Mouse (Mus musculus) Muller cell, postnatal 12 days (primary cell): ENCODE results near the gene Ppp1r14a.

Source experiments
- DNase-seq: peaks from one replicate; pipeline ENCODE4 v3.0.0-alpha.2; 2015; ENCODE audit errors: inconsistent ontology term

Ppp1r14a gene

GRCm38 (mm10) chr7:29279261-29279660, 9.8 kb upstream of the Ppp1r14a start:
- no peak for DNase-seq

- no peak for DNase-seq
Observed at GRCm38 (mm10) chr7:29279924-29280323, 9.2 kb upstream of the Ppp1r14a start.

GRCm38 (mm10) chr7:29280801-29281200, 8.3 kb upstream of the Ppp1r14a start:
- no peak for DNase-seq

- peak; percentile 77 for DNase-seq
Observed at GRCm38 (mm10) chr7:29281201-29282073, 7.7 kb upstream of the Ppp1r14a start, which contains the start of gene Spint2. Spint2 (minus strand) TSS chr7:29281912.

- DNase-seq = peak; percentile 71
Observed at GRCm38 (mm10) chr7:29282074-29282554, 7.0 kb upstream of the Ppp1r14a start.

GRCm38 (mm10) chr7:29283876-29284275, 5.2 kb upstream of the Ppp1r14a start:
- DNase-seq = no peak

GRCm38 (mm10) chr7:29284523-29284922, 4.6 kb upstream of the Ppp1r14a start:
- no peak for DNase-seq

- DNase-seq = no peak
Observed at GRCm38 (mm10) chr7:29287481-29287880, 1.6 kb upstream of the Ppp1r14a start.

- no peak for DNase-seq
Observed at GRCm38 (mm10) chr7:29288079-29288478, 1.0 kb upstream of the Ppp1r14a start.

- DNase-seq = no peak
Observed at GRCm38 (mm10) chr7:29289856-29290255, 748 bp downstream of the Ppp1r14a start.

GRCm38 (mm10) chr7:29290691-29291485, 1.8 kb downstream of the Ppp1r14a start:
- DNase-seq = no peak

GRCm38 (mm10) chr7:29291616-29292457, 2.7 kb downstream of the Ppp1r14a start:
- DNase-seq = no peak

- DNase-seq = no peak
Observed at GRCm38 (mm10) chr7:29292458-29293098, 3.5 kb downstream of the Ppp1r14a start.

GRCm38 (mm10) chr7:29293131-29294065, 4.3 kb downstream of the Ppp1r14a start:
- no peak for DNase-seq

- DNase-seq = no peak
Observed at GRCm38 (mm10) chr7:29294111-29294761, 5.1 kb downstream of the Ppp1r14a start.

- DNase-seq = no peak
Observed at GRCm38 (mm10) chr7:29295861-29296647, 6.9 kb downstream of the Ppp1r14a start.

- DNase-seq = peak; percentile 61
Observed at GRCm38 (mm10) chr7:29296998-29297397, 7.9 kb downstream of the Ppp1r14a start.

- DNase-seq = peak; percentile 64
Observed at GRCm38 (mm10) chr7:29301127-29301566, 12.0 kb downstream of the Ppp1r14a start.
